Mouse (Mus musculus) cerebellum, adult (tissue): Measurements from ENCODE around the gene Bri3bp.
"Not testable (repeated sequence)": the region's sequence is repeated elsewhere in the genome, so short reads cannot be mapped to it uniquely, and the experiment has no call there.

Experiments
- ATAC-seq: cut with Nextera tagmentation; 2 replicates; pipeline ENCODE4 v1.9.2; 2017; ENCODE audit warnings: mild to moderate bottlenecking, moderate library complexity, mixed read lengths; ENCODE audit not compliant: insufficient number of reproducible peaks, low FRiP score, low TSS enrichment

Gene Bri3bp

DNA sequence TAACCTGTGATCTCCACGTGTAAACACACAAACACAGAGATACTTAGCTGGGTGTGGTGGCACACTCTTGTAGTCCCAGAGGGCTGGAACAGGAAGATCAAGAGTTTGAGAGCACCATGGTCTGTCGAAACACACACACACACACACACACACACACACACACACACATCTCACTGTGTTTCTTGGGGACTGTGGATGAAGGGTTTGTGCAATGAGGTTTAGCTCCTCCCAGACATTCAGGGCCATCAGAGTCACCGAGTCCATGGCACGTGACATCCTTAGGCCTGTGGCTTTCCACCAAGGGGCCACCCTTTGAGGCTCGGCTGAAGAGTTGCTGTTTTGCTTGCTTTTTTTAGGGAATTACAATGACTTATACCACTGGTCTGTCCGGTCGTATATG lies 41.1 kb downstream of the Bri3bp start:
- ATAC-seq = no peak

DNA sequence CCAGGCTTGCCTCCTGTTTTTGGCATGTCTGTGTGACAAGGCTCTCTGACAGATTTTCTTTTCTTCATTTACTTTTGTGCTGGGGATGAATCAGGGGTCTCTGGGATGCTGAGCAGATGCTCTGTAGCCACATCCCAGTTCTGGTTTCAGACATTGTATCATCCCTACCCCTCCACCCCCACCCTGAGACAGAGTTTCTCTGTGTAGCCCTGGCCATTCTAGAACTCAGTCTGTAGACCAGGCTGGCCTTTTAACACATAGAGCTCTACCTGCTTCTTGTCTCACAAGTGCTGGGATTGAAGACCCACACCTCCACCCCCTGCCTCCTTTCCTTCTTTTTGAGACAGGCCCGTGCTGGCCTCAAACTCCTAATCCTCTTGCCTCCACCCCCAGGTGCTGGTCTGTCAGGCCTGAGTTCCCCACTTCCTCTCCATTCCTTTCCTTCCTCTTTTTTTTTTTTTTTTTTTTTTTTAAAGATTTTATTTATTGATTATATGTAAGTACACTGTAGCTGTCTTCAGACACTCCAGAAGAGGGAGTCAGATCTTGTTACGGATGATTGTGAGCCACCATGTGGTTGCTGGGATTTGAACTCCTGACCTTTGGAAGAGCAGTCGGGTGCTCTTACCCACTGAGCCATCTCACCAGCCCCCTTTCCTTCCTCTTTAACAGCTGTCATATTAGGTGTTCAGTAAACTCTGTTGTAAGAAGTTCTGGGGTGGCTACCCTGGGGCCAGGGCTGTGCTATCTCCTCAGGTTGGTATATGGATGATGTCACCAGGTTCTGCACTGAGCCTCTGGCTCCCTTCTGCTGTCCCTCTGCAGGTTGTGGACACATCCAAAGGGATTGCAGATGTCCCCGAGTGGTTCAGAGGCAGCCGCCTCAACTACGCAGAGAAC lies 42.6 kb downstream of the Bri3bp start:
- no peak for ATAC-seq

DNA sequence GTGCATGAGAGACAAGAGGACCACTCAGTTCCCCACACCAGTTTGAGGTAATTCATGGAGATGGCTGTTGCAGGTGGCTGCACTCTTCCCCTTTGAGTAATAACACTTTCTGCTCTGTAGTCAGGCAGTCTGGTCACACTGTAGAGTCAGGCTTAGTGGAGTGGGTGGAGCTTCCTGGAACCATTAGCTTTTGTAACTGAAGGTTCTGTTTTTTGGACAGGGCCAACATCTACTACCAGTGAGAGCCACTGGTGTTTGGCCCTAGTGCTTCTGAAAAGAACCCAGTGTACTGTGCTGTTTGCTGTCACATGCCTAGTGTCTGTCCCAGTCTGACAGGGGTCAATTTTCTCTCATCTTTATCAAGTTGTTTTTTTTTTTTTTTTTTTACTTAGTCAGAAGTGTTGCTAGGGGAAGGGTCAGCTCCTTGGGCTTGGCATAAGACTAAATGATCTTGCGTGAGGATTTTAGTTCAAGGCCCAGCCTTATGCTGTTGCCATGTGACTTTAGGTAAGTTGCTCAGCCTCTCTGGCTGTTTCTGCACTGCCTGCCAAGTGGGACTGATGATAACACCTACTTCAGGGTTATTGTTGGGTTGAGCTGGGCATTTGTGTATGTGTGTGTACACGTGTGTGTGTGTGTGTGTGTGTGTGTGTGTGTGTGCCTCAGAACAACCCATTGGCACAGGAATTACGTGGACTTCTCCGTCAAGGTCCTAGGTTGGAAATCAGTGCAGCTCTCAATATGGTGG lies 43.8 kb downstream of the Bri3bp start:
- no peak for ATAC-seq

DNA sequence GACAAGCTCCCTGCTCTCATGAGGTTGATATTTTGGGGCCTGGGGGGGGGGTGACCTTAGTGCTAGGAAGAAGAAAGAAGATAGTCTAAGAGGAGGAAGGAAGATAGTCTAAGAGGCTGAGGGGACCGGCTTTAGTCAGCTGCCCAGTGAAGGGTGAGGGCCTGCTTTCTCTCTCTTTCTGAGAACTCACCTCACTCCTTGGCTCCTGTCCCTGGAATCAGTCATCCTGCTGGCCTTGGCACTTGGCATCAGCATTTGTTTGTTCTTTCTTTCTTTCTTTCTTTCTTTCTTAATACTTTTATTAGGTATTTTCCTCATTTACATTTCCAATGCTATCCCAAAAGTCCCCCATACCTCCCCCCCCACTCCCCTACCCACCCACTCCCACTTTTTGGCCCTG lies 44.7 kb downstream of the Bri3bp start:
- ATAC-seq = no peak

DNA sequence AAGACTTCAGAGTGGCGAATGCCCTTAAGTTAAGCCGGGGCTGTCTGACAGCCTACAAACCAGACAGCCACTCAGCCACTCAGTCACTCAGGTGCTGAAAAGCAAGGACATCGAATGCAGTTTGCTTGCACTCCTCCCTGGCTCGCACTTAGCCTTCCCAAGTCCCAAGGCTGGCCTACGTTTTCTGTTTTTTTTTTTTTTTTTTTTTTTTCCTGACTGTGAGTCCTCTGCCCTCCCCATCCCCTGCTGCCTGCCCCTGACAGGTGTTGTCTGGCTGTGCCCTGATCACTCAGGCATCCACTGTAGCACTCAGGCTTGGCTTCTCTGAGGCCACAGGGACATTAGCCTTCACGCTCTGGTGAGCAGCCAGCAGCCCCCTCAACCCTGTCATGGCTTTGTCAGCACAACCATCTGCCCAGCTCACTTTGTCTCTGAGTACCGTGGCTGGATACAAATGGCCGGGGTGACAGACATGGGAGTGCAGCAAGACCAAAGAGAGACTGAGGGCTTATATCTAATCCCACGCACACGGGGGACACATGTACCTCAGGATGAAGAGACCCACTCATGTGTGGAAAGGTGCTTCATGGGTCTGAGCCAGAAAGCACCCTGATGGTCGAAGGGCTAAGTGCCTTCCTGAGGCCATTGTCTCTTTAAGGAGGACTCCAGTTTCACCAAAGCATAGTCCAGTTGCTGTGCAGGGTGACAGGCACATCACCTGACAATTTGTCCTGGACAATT lies 46.2 kb downstream of the Bri3bp start:
- ATAC-seq = peak; percentile 54

DNA sequence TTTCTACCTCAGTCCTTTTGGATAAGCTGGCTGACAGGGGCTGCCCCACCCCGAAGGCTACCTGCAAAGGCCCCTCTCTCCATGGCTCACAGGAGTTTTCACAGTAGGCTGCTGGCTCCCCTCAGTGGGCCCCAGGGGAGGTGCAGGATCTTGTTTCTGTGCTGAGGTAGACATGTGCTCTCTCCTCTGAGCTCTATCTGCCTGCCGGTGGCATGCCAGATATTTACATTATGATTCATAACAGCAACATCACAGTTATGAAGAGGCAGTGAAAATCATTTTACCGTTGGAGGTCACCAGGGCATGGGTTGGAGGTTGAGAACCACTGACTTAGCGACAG lies 46.7 kb downstream of the Bri3bp start:
- no peak for ATAC-seq

DNA sequence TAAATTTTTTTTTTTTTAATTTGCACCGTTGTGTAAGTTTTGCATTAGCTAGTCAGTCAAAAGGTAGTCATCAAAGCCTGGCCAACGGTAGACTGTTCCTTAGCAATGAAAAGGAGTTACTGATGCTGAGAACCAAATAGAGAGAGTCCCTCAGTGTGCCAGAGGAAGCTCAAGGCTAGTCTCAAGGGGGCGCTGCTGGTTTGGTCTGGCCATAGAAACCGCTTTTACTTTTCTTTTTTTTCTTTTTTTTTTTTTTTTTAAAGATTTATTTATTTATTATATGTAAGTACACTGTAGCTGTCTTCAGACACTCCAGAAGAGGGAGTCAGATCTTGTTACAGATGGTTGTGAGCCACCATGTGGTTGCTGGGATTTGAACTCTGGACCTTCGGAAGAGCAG lies 47.6 kb downstream of the Bri3bp start:
- not testable (repeated sequence) for ATAC-seq

DNA sequence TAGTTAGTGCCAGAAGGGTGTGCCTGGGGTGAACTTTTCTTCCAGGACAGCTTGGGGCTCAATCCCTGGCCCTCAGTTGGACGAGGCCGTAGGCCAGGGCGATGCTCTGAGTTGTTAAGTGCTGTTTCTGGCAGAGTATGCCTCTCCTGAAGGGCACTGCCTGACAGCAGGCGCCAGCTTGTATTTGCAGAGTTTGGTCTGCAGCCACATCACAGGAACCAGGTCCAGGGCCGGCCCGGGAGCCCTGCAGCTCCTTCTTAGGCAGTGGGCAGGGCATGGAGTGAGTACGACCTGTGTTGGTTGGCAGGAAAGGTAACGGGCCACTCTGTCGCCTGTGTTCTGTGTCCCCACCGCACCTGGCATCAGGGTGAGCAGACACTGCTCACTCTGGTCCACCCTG lies 49.7 kb downstream of the Bri3bp start:
- ATAC-seq = peak; percentile 57; the same call in 1 of the 2 replicates

DNA sequence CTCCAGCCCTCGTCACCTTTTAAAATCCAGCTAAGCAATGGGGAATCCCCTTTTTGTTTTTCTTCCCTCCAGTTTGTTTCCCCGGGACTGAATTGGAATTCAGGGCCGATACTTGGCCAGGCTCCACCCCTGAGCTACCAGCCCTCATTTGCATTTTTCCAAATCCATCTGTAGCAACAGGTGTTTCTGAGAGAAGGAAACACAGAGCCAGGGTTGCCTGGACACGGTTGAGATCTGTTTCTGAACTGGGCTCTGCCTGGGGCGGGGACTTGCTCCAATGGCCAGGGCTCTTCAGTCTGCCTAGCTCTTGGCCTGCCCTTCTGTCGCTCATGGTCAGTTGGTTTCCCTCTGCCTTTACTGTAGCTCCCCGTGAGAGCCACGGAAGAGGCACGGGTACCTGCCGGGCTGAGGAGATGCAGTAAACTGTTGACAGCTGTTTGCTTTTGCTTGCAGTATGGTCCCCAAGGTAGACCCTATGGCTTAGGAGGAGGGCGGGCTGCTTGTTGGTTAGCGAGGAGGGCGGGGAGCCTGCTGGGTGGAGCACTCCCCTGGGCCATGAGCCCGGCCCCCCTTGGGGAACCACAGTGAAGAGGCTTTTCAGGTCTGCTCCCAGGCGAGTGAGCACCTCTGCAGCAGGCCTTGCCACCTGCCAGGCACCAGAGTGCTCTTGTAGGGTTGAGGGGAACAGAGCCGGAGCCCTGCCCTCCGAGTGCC lies 51.2 kb downstream of the Bri3bp start:
- no peak for ATAC-seq

DNA sequence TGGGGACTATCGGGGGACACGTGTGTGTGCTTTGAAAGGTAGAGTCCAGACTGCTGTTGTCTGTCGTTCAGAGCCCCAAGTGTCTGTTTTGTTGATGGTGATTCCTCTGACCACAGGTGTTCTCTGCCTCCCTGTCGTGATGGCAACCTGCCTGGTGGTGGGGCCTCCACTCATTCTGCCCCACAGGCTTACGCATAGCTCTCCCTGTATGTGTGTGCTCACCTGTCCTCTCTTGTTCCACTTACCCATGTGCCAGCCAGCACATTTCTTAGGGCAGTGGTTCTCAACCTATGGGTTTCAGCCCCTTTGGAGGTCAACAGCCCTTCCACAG lies 51.7 kb downstream of the Bri3bp start:
- ATAC-seq = no peak

DNA sequence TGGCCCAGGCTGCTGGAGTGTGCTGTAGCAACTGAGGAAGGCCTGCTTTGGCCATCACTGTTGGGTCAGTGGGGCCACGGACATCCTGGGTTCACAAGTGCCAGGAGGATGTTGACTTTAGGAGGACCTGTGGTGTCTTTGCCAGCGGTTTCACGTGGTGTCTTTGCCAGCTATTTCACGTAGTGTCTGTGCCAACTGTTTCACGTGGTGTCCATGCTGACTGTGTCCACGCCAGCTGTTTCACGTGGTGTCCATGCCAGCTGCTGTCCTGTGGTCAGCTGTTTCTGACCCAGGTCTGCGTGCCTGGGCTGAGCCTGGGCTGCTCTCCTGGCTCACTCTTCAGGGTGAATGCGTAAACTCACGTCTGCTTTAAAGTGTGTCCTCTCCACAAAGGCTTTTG lies 54.3 kb downstream of the Bri3bp start:
- ATAC-seq = no peak

DNA sequence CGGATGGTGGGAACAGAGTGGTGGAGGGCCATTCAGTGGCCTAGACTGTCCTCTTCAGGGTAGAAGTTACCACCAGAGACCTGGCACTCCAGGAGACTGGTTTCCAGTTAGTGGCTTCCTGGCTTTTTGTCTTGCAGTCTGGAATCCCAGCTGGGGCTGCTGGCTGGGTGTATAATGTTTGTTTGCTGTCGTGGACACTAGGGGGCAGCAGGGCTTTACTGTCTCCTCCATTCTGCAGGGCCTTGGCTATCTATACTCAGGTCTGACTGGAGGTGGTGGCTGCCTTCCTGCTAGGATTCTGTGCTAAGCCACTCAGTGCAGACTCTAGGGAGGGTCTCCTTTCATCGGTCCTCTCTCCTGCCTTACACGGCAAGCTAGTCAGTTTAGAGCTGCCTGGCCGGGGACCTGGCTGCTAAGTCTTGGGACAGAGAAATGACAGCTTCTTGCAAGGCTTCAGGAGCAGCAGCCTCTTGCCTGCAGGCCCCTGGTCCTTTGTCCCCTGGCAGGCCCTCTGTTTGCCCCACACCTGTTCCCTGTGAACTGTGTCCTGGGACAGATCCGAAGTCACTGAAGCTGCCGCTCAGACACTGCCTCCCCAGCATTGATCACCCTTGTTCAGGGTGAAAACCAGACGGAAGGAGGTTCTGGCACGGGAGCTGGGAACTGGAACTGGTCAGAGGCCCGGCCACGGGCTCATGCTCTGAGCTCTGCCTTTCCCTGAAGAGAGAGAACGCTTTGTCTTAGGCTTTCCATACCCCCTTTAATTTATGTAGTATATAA lies 56.6 kb downstream of the Bri3bp start:
- ATAC-seq = peak; percentile 90

DNA sequence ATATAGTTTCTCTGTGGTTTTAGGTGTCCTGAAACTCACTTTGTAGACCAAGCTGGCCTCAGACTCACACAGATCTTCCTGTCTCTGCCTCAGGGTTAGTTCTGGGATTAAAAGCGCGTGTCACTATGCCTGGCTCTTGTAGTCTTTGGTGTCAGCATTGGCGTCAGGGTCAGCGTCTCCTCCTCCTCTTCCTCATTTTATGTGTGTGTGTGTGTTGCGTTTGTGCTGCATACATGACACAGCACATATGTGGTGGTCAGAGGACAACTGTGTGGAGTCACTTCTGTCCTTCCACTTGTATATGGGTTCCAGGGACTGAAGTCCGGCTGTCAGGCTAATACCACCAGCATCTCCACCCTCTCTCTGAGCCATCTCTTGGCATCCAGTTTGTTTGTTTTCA lies 60.1 kb downstream of the Bri3bp start:
- no peak for ATAC-seq

DNA sequence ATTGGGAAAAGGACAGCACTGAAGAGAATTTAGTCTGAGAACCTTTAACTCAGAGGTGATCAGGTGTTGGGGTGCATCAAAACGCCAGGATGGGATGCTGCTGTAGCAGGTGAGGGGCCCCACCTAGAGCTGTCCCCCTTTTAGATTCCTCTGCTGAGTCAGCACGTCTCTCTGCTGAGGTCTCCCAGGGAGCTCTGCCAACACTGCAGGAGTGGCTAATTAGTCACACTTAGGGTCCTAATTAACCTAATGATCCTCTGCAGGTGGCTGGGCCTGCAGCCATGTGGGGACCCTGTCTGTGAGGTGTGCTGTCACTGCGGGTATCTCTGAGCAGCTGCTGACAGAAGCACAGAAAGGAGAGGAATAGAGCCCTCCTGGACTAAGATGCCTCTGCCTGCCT lies 60.8 kb downstream of the Bri3bp start:
- no peak for ATAC-seq

DNA sequence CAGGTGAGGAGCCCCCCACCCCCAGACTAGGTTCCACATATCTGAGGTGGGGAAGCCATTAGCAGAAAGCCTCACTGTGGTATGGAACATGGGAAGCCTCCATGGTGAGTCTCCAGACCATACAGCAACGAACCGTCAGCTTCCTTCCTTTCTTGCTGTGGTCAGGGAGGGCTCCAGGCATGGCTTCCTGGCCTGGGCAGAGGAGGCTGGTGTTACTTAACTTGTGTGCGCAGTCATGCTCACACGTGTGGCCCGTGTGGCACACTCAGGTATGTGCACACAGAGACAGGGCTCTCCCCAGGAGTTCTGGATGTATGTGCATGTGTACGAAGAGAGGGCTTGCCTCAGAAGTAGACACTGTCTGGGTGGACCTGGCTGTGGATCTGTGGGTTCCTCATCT lies 62.3 kb downstream of the Bri3bp start:
- no peak for ATAC-seq

DNA sequence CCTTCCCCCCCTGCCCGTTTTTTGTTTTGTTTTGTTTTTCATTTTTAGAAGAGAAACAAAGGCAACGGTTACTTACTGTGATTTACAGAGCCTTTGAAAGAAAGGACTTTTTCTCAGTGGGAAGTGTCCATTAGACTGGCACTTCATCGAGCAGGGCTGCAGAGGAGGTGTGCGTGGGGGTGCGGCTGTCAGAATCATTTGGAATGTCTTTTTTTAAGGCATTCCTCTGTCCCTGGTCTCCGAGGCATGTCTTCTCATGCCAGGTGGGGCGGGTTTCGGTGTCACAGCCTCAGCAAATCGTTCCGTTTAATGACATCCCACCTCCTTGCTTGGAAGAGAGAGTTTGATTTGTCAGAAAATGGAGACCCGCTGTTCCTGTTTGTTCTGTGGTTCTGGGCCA lies 63.3 kb downstream of the Bri3bp start:
- no peak for ATAC-seq

DNA sequence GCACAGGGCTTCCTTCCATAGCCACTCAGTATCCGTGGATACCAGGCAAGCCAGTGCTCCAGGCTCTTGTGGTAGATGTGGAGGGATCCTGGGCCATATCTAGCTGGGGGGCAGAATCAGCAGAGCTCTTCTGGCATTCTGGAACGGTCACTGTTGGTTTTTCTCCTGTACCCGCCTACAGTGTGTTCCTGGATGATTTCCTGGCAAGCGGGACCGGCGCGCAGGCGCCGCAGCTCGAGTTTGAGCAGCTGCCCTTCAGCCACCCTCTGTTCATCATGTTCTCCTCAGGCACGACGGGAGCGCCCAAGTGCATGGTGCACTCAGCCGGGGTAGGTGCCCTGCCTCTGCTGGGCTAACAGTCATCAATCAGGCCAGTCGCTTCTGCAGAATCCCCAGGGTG lies 64.6 kb downstream of the Bri3bp start:
- ATAC-seq = no peak

DNA sequence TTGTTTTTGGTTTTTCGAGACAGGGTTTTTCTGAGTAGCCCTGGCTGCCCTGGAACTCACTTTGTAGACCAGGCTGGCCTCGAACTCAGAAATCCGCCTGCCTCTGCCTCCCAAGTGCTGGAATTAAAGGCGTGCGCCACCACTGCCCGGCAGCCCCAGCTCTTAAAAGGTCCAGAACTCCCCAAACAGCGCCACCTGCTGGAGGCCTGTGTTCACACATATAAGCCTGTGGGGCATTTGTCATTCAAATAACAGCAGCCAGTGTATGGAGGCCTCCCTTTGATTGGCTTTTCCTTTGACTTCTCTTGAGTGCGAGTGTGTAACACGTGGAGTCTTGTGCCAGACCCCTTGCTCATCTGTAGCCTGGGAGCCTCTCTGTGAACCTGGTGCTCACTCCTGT lies 66.2 kb downstream of the Bri3bp start:
- ATAC-seq = no peak

DNA sequence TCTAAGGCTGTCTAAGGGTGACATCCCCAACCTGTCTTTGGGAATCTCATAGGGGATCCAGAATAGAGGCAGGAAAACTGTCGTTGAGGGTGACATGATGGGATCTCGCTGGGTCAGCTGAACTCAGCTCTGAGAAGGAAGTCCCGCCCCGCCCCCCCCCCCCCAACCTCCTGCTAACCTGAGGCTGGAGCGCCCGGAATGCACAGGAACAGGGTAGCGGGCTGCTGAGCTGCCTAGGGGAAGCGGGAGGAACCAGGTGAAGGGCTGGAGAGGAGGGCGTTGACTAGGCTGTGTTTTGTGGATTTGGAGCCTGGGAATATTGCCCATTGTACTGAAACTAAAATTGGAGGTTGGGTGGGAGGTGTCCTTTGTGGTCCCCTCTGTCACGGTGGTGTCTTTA lies 66.6 kb downstream of the Bri3bp start:
- no peak for ATAC-seq

DNA sequence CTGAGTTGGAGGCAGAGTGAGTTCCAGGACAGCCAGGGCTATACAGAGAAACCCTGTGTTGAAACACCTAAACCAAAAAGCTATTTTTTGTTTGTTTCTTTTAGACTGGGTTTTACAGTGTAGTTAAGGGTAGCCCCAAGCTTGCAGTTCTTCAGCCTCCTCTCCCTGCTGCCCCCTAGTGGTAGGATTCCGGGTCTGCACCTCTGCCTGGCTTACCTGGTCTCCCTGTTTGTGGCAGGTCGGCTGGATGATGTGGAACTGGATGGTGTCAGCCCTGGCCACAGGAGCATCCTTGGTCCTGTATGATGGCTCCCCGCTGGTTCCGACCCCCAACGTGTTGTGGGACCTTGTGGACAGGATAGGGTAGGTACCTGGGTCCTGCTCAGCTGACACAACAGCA lies 68.2 kb downstream of the Bri3bp start:
- no peak for ATAC-seq
